In the genomic region with DNA sequence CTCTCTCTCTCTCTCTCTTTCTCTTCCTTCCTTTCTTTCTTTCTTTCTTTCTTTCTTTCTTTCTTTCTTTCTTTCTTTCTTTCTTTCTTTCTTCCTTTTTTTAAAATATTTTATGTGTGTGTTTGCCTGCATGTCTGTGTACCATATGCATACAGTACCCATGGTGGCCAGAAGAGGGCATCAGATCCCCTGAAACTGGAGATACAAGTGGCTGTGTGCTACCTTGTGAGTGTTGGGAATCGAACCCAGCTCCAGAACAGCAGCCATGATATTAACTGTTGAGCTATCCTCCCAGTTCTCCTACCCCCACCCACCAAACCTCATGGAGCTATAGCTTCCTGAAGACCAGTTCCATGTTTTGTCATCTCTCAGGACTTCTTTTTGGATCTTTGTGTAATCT, we compare ENCODE assay signal across 1 mouse cellular context.
TF ChIP-seq lines count a peak whose summit lies in the region.

No protein-coding gene starts in this region.

TF ChIP-seq in MEL, 35 proteins besides CTCF, POLR2A, EP300 and RAD21:
- TF ChIP-seq CHD1 (IDR thresholded peaks at IDR 0.05; ENCODE audit: low read depth, low read length) (no peak), RCOR1 (IDR thresholded peaks at IDR 0.05; ENCODE audit: low read depth, low read length) (no peak), POLR2AphosphoS2 (IDR thresholded peaks at IDR 0.05; ENCODE audit: low read length) (no peak), UBTF (IDR thresholded peaks at IDR 0.05; ENCODE audit: borderline replicate concordance, insufficient read depth, low read depth, low read length) (no peak), MYC (IDR thresholded peaks at IDR 0.05; ENCODE audit: low read depth, low read length) (no peak), MXI1 (IDR thresholded peaks at IDR 0.05; ENCODE audit: low read depth, low read length) (no peak), SIN3A (IDR thresholded peaks at IDR 0.05; ENCODE audit: low read length) (no peak), ZC3H11A (IDR thresholded peaks at IDR 0.05; ENCODE audit: low read depth, low read length) (no peak), TAL1 (IDR thresholded peaks at IDR 0.05; ENCODE audit: low read length) (no peak), MAX (IDR thresholded peaks at IDR 0.05; ENCODE audit: low read length) (no peak)
